Mouse (Mus musculus) CH12F3 (cell line): ENCODE results near the gene Pknox1.
"Not testable (repeated sequence)": the region's sequence is repeated elsewhere in the genome, so short reads cannot be mapped to it uniquely, and the experiment has no call there.

ENCODE experiments used
- in situ Hi-C: fragments of 300-500 bp; cut with MboI; formaldehyde crosslinking; loops from 2 replicates; pipeline ENCODE4 v1.14.3; 2020; ENCODE audit warnings: low sequenced_read_pairs

Pknox1 gene

GRCm38 (mm10) chr17:31549389-31549788 lies 15.1 kb upstream of the Pknox1 start:
- in situ Hi-C loops = no loop called here

GRCm38 (mm10) chr17:31552601-31553000 lies 11.9 kb upstream of the Pknox1 start:
- in situ Hi-C loops = not testable (repeated sequence)

GRCm38 (mm10) chr17:31556253-31556652 lies 8.3 kb upstream of the Pknox1 start:
- in situ Hi-C loops = no loop called here

GRCm38 (mm10) chr17:31557124-31557880 lies 7.2 kb upstream of the Pknox1 start:
- in situ Hi-C loops = no loop called here

GRCm38 (mm10) chr17:31557947-31558542 lies 6.5 kb upstream of the Pknox1 start:
- in situ Hi-C loops = no loop called here

- in situ Hi-C loops = no loop called here
These were observed 5.3 kb upstream of the Pknox1 start for GRCm38 (mm10) chr17:31559021-31559789.

GRCm38 (mm10) chr17:31563632-31564014 lies 911 bp upstream of the Pknox1 start:
- in situ Hi-C loops = no loop called here

GRCm38 (mm10) chr17:31564858-31565140 lies 265 bp downstream of the Pknox1 start:
- in situ Hi-C loops = no loop called here

GRCm38 (mm10) chr17:31565141-31566056 lies 865 bp downstream of the Pknox1 start:
- in situ Hi-C loops = no loop called here

- in situ Hi-C loops = no loop called here
These were observed 1.7 kb downstream of the Pknox1 start for GRCm38 (mm10) chr17:31566276-31566675.

- in situ Hi-C loops = no loop called here
These were observed 5.2 kb downstream of the Pknox1 start for GRCm38 (mm10) chr17:31569756-31570155.

GRCm38 (mm10) chr17:31570321-31570925 lies 5.9 kb downstream of the Pknox1 start:
- in situ Hi-C loops = no loop called here

- in situ Hi-C loops = no loop called here
These were observed 7.2 kb downstream of the Pknox1 start for GRCm38 (mm10) chr17:31571689-31572088.

GRCm38 (mm10) chr17:31574662-31575061 lies 10.1 kb downstream of the Pknox1 start:
- in situ Hi-C loops = no loop called here

- in situ Hi-C loops = no loop called here
These were observed 12.1 kb downstream of the Pknox1 start for GRCm38 (mm10) chr17:31576394-31577175.

GRCm38 (mm10) chr17:31580344-31580743 lies 15.8 kb downstream of the Pknox1 start:
- in situ Hi-C loops = no loop called here

- in situ Hi-C loops = no loop called here
These were observed 18.7 kb downstream of the Pknox1 start for GRCm38 (mm10) chr17:31583185-31583584.

- in situ Hi-C loops = no loop called here
These were observed 19.2 kb downstream of the Pknox1 start for GRCm38 (mm10) chr17:31583781-31584180.

GRCm38 (mm10) chr17:31588115-31588514 lies 23.6 kb downstream of the Pknox1 start:
- in situ Hi-C loops = no loop called here

GRCm38 (mm10) chr17:31588726-31589125 lies 24.2 kb downstream of the Pknox1 start:
- in situ Hi-C loops = no loop called here
